Mouse (Mus musculus): ENCODE measurements around the gene Ints7. TPM values are rescaled to one million over a fixed set of nuclear protein-coding genes. Genes with fewer than 3 reads are reported as not detected.

Ints7 gene
- total and polyA plus RNA-seq, 3 experiments, result 20.7 to 47.1 (median 25.9) TPM

GRCm38 (mm10) chr1:191629170-191629636 lies 53.8 kb downstream of the Ints7 start:
- ATAC-seq (ENCODE audit: extremely low read depth, insufficient number of reproducible peaks, low FRiP score, poor library complexity, severe bottlenecking) (no peak), DNase-seq (ENCODE audit: low spot score) (no peak)
- Histone ChIP-seq H3K4me1 (ENCODE audit: insufficient read depth, low read depth, low read length) (peaks cover 3% of the 10 kb centered on the region; the same call in 1 of the 2 replicates), H3K9me3 (replicated peaks) (no peaks in the 10 kb centered on the region), H3K36me3 (replicated peaks) (peaks cover 4% of the 10 kb centered on the region), H3K4me3 (ENCODE audit: low read depth, low read length) (no peak overlapping the region), H3K27me3 (ENCODE audit: insufficient read depth, low read length) (peaks cover 16% of the 10 kb centered on the region)
- TF ChIP-seq GATA2 (IDR thresholded peaks at IDR 0.05; ENCODE audit: borderline replicate concordance, low read depth, low read length), result no peak
- no peak for TF ChIP-seq TAL1 (conservative IDR thresholded peaks at IDR 0.05; ENCODE audit: low read depth, low read length)
- TF ChIP-seq GATA1 (IDR thresholded peaks at IDR 0.05; ENCODE audit: borderline replicate concordance, low read length), result no peak
- no peak for TF ChIP-seq CTCF (IDR thresholded peaks at IDR 0.05; ENCODE audit: low read depth, low read length)
- TF ChIP-seq POLR2AphosphoS5 (IDR thresholded peaks at IDR 0.05; ENCODE audit: insufficient replicate concordance, low read depth, low read length), result no peak

- DNase-seq (ENCODE audit: low spot score) (no peak), ATAC-seq (ENCODE audit: extremely low read depth, insufficient number of reproducible peaks, low FRiP score, poor library complexity, severe bottlenecking) (no peak)
- Histone ChIP-seq H3K27me3 (ENCODE audit: insufficient read depth, low read length) (peaks cover 14% of the 10 kb centered on the region), H3K4me3 (ENCODE audit: low read depth, low read length) (no peak overlapping the region), H3K9me3 (replicated peaks) (no peaks in the 10 kb centered on the region), H3K4me1 (ENCODE audit: insufficient read depth, low read depth, low read length) (no peaks in the 10 kb centered on the region), H3K36me3 (replicated peaks) (no peaks in the 10 kb centered on the region)
- TF ChIP-seq CTCF (IDR thresholded peaks at IDR 0.05; ENCODE audit: low read depth, low read length) (no peak), GATA2 (IDR thresholded peaks at IDR 0.05; ENCODE audit: borderline replicate concordance, low read depth, low read length) (no peak), GATA1 (IDR thresholded peaks at IDR 0.05; ENCODE audit: borderline replicate concordance, low read length) (no peak), POLR2AphosphoS5 (IDR thresholded peaks at IDR 0.05; ENCODE audit: insufficient replicate concordance, low read depth, low read length) (no peak), TAL1 (conservative IDR thresholded peaks at IDR 0.05; ENCODE audit: low read depth, low read length) (no peak)
Observed at GRCm38 (mm10) chr1:191632511-191633095, 57.2 kb downstream of the Ints7 start.

- no peak for TF ChIP-seq TAL1 (conservative IDR thresholded peaks at IDR 0.05; ENCODE audit: low read depth, low read length)
- TF ChIP-seq GATA1 (IDR thresholded peaks at IDR 0.05; ENCODE audit: borderline replicate concordance, low read length), result no peak
- no peak for TF ChIP-seq GATA2 (IDR thresholded peaks at IDR 0.05; ENCODE audit: borderline replicate concordance, low read depth, low read length)
- no peak for TF ChIP-seq CTCF (IDR thresholded peaks at IDR 0.05; ENCODE audit: low read depth, low read length)
- TF ChIP-seq POLR2AphosphoS5 (IDR thresholded peaks at IDR 0.05; ENCODE audit: insufficient replicate concordance, low read depth, low read length), result no peak
- ATAC-seq (ENCODE audit: extremely low read depth, insufficient number of reproducible peaks, low FRiP score, poor library complexity, severe bottlenecking), result no peak
Observed at GRCm38 (mm10) chr1:191634116-191634515, 58.7 kb downstream of the Ints7 start.

GRCm38 (mm10) chr1:191638404-191638803 lies 63.0 kb downstream of the Ints7 start:
- Histone ChIP-seq H3K4me3 (ENCODE audit: low read depth, low read length) (no peak overlapping the region), H3K27me3 (ENCODE audit: insufficient read depth, low read length) (peaks cover 15% of the 10 kb centered on the region), H3K9me3 (replicated peaks) (no peaks in the 10 kb centered on the region), H3K36me3 (replicated peaks) (no peaks in the 10 kb centered on the region), H3K4me1 (ENCODE audit: insufficient read depth, low read depth, low read length) (peaks cover 4% of the 10 kb centered on the region; the same call in 1 of the 2 replicates)
- TF ChIP-seq POLR2AphosphoS5 (IDR thresholded peaks at IDR 0.05; ENCODE audit: insufficient replicate concordance, low read depth, low read length) (no peak), TAL1 (conservative IDR thresholded peaks at IDR 0.05; ENCODE audit: low read depth, low read length) (no peak), GATA2 (IDR thresholded peaks at IDR 0.05; ENCODE audit: borderline replicate concordance, low read depth, low read length) (no peak), CTCF (IDR thresholded peaks at IDR 0.05; ENCODE audit: low read depth, low read length) (no peak), GATA1 (IDR thresholded peaks at IDR 0.05; ENCODE audit: borderline replicate concordance, low read length) (no peak)
- DNase-seq (ENCODE audit: low spot score) (no peak), ATAC-seq (ENCODE audit: extremely low read depth, insufficient number of reproducible peaks, low FRiP score, poor library complexity, severe bottlenecking) (no peak)

More at GRCm38 (mm10) chr1:191634116-191634515, 58.7 kb downstream of the Ints7 start:
- no peaks in the 10 kb centered on the region for H3K4me1 ChIP-seq (ENCODE audit: insufficient read depth, low read depth, low read length)
- no peak overlapping the region for H3K4me3 ChIP-seq (ENCODE audit: low read depth, low read length)
- no peaks in the 10 kb centered on the region for H3K36me3 ChIP-seq (replicated peaks)
- H3K9me3 ChIP-seq (replicated peaks), result no peaks in the 10 kb centered on the region
- no peak for DNase-seq (ENCODE audit: low spot score)
- H3K27me3 ChIP-seq (ENCODE audit: insufficient read depth, low read length), result peaks cover 14% of the 10 kb centered on the region

- no peaks in the 10 kb centered on the region for H3K36me3 ChIP-seq (replicated peaks)
- H3K4me3 ChIP-seq (ENCODE audit: low read depth, low read length), result no peak overlapping the region
- H3K4me1 ChIP-seq (ENCODE audit: insufficient read depth, low read depth, low read length), result peaks cover 4% of the 10 kb centered on the region; the same call in 1 of the 2 replicates
- H3K9me3 ChIP-seq (replicated peaks), result no peaks in the 10 kb centered on the region
- no peak for ATAC-seq (ENCODE audit: extremely low read depth, insufficient number of reproducible peaks, low FRiP score, poor library complexity, severe bottlenecking)
- no peak for DNase-seq (ENCODE audit: low spot score)
- H3K27me3 ChIP-seq (ENCODE audit: insufficient read depth, low read length), result peaks cover 12% of the 10 kb centered on the region
- TF ChIP-seq GATA1 (IDR thresholded peaks at IDR 0.05; ENCODE audit: borderline replicate concordance, low read length) (no peak), TAL1 (conservative IDR thresholded peaks at IDR 0.05; ENCODE audit: low read depth, low read length) (no peak), GATA2 (IDR thresholded peaks at IDR 0.05; ENCODE audit: borderline replicate concordance, low read depth, low read length) (no peak), CTCF (IDR thresholded peaks at IDR 0.05; ENCODE audit: low read depth, low read length) (no peak), POLR2AphosphoS5 (IDR thresholded peaks at IDR 0.05; ENCODE audit: insufficient replicate concordance, low read depth, low read length) (no peak)
Observed at GRCm38 (mm10) chr1:191639200-191639807, 63.9 kb downstream of the Ints7 start.

- Histone ChIP-seq H3K27me3 (ENCODE audit: insufficient read depth, low read length) (peaks cover 12% of the 10 kb centered on the region), H3K9me3 (replicated peaks) (no peaks in the 10 kb centered on the region), H3K4me1 (ENCODE audit: insufficient read depth, low read depth, low read length) (peaks cover 7% of the 10 kb centered on the region; the same call in 1 of the 2 replicates), H3K4me3 (ENCODE audit: low read depth, low read length) (no peak overlapping the region), H3K36me3 (replicated peaks) (no peaks in the 10 kb centered on the region)
- no peak for ATAC-seq (ENCODE audit: extremely low read depth, insufficient number of reproducible peaks, low FRiP score, poor library complexity, severe bottlenecking)
- TF ChIP-seq GATA1 (IDR thresholded peaks at IDR 0.05; ENCODE audit: borderline replicate concordance, low read length) (no peak), POLR2AphosphoS5 (IDR thresholded peaks at IDR 0.05; ENCODE audit: insufficient replicate concordance, low read depth, low read length) (no peak), TAL1 (conservative IDR thresholded peaks at IDR 0.05; ENCODE audit: low read depth, low read length) (no peak), CTCF (IDR thresholded peaks at IDR 0.05; ENCODE audit: low read depth, low read length) (no peak), GATA2 (IDR thresholded peaks at IDR 0.05; ENCODE audit: borderline replicate concordance, low read depth, low read length) (no peak)
- DNase-seq (ENCODE audit: low spot score), result no peak
Observed at GRCm38 (mm10) chr1:191640146-191640545, 64.7 kb downstream of the Ints7 start.

All from G1E (cell line).